Mouse (Mus musculus) CD8-positive naive resting alpha-beta T cell, adult 2 months (primary cell): ENCODE results near the gene Cdk6.
"Not testable (repeated sequence)": the region's sequence is repeated elsewhere in the genome, so short reads cannot be mapped to it uniquely, and the experiment has no call there.

ENCODE experiments used
- DNase-seq, 2 experiments: peaks; one replicate each; pipeline ENCODE4 v3.0.0; 2022; ENCODE audit warnings: low read depth in 2 of 2, low spot score in 2 of 2

Gene Cdk6

DNA sequence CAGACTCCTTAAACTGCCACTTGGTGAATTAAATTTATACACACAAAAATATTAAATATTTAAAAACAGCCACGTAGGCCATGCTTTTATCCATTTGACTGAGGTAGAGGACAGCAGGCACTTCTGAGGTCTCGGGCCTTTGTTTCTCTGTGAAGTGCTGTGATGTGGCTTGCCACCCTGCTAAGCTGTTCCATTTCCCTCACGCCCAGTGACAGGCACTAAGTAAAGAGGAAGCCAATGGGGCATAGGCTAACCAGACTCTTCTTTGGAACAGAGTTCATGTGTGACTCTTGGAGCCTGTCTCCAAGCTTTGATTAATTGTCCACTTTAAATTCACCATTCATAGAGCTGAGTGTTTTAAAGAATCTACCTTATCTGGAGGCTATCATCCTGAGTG lies 79.5 kb downstream of the Cdk6 start:
- DNase-seq, result no peak

DNA sequence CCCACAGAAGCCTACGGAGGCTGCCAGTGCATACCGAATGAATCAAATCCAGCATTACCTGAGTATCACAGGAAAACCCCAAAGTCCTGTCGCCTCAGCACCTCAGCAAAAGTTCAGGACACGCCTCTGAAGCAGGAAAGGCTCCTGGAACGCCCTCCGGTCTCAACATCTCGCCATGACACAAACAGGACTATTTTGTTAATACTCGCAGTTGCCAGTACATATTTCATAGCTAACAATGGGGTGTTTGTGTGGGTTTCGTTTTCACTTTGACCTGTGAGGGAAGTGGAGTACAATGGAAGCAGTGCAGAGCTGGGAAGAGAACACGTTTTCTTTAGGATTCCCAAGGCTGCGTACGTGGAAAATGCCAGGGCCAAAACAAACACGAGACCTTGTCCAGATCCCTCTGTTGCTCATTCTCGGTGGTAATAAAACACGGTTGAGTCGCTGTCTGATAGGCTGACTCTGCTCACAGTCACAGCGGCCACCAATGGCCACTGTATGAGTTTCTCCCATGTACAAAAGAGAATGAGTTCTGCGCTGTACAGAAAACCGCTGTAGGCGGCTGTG lies 91.9 kb downstream of the Cdk6 start:
- DNase-seq, result not testable (repeated sequence)

DNA sequence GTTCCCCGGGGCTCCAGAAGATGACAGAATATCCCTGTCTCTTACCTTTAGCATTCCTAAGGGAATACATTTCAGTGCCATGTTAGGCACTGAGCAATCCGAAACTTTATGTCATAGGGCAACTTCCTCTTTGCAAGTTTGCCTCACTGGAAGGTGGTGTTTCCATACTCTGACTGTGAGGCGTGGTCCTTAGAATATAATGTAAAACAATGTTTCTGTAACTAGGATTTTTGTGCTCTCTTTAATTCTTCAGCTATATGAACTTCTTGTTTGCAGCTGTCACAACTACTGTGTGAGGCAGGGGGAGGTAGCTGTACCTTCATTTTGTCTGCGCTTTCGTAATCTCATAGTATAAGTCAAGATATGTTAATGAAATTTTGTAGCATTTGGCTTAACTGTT lies 92.8 kb downstream of the Cdk6 start:
- DNase-seq, result not testable (repeated sequence)

DNA sequence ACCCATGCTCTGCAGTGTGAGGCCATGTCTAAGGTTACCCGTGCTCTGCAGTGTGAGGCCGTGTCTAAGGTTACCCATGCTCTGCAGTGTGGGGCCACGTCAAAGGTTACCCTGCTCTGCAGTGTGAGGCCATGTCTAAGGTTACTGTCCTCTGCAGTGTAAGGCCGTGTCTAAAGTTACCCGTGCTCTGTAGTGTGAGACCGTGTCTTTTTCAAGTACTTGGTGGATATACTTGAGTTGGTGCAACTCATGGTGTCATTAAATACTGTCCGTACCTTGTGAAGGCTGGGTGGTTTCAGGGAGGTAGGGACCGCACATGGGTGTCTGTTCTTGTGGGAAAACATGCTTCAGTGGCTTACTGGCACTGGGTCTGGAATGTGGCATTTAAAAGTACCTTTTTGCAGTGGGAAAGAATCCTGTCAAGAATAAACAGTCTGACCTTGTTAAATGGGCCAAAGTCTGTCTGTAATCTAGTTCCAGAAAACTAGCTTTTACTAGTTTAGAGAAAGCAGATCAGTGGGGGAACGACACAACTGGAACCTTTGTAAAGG lies 97.2 kb downstream of the Cdk6 start:
- DNase-seq, result not testable (repeated sequence)

DNA sequence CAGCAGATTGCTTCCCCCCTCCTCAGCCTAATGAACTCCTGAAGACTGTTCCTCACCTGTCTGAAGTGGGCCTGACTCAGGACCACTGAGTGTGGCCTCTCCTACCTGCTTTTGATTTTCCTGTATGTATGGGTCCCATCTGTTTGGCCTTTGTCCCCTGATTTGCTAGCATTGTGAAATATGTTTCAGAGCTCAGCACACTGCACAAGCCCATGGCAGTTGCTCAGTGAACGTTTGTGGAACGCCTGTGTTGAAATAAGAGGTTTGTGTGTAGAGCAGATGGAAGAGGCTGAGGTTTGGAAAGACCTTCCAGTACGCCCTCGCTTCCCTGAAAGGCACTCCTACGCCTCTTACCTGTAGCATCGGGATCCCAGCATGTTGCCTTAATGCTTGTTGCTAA lies 98.1 kb downstream of the Cdk6 start:
- not testable (repeated sequence) for DNase-seq

DNA sequence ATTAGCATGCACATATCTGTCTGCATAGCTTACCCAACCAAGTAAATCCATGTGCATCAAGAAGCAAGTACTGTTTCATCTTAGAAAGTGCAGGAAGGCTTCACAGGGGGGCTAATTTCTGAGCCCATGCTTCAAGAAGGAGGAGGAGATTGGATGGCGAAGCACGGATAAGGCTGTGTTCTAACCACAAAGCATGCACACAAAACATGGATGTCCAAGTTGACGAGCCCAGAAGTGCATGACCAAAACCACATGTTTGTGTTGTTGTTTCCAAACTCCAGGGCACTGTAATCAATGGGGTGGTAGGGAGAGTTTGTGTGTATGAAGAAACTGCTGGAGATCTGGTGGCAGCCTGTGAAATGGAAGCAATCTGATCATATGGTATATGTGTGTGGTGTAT lies 101.2 kb downstream of the Cdk6 start:
- not testable (repeated sequence) for DNase-seq

DNA sequence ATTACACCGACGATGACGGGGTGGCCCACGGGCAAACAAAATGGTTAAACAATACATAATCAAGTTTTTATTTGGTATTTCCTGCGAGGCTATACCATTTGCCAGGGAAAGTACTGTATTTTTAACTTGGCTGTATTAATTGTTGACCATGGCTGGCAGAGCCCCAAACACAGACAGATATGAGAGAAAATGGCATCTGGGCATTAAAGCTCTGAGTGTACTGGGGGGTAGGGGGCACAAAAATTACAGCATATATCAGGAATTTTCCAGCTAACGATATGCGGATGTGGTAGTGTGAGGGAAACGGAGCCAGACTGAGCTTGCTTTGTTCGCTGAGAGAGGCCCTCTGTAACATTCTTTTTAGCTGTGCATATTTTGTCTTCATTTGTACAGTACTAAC lies 109.9 kb downstream of the Cdk6 start:
- not testable (repeated sequence) for DNase-seq

DNA sequence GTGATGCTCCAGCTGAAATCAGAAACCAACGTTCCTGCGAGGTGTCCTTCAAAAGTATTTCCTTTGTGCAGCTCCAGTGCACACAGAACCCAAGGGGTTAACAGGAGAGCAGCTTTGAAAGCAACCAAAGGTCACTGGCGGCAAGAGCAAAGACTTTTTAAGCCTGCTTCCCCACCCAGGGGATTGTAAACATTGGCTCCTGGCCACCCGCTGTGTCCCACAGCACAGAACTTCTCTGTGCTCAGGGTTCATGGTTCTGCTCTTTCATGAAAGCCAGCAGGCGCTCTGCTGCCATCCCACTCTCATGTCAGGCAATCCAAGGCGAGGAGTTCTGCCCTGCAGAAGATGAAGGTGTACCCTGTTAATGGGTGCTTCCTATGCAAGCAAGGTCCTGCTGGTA lies 112.7 kb downstream of the Cdk6 start:
- not testable (repeated sequence) for DNase-seq

DNA sequence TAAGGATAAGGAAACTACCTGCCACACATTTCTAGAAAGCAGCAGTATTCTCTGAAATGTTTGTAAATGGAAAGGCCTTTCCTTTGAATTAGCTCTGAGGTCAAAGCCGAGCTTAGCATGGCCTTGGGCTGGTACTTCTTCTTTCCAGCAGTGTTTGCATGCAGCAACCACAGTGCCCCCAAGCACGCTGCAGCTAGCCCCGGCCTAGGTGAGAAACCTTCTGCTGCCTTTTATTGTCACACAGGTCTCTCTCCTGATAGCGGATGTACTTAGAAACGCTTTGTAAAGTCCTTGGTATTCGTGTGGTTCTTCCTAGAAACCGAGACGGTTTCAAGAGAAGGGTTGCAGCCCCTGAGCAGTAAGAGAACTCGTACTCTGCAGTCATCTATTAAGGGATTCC lies 119.6 kb downstream of the Cdk6 start:
- peak; percentile 8 to 15 for DNase-seq

DNA sequence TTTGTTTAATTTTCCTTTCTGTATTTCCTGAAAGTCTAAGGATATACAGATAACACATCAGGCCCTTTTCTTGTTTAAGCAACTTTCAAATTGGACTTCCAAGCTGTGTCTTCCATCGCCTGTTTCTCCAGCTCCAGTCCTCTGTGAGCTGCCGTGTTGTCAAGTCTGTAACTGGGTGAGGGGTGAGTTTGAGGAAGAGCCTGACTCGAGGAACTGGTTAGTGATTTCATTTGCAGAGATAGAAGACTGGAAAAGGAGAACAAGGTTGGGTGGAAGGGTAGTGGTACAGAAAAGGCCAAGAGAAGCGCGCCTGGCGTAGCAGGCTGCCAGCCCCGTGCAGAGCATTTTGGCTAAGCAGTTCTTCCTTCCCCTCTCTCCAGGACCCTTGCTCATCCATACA lies 120.1 kb downstream of the Cdk6 start:
- DNase-seq, result no peak

DNA sequence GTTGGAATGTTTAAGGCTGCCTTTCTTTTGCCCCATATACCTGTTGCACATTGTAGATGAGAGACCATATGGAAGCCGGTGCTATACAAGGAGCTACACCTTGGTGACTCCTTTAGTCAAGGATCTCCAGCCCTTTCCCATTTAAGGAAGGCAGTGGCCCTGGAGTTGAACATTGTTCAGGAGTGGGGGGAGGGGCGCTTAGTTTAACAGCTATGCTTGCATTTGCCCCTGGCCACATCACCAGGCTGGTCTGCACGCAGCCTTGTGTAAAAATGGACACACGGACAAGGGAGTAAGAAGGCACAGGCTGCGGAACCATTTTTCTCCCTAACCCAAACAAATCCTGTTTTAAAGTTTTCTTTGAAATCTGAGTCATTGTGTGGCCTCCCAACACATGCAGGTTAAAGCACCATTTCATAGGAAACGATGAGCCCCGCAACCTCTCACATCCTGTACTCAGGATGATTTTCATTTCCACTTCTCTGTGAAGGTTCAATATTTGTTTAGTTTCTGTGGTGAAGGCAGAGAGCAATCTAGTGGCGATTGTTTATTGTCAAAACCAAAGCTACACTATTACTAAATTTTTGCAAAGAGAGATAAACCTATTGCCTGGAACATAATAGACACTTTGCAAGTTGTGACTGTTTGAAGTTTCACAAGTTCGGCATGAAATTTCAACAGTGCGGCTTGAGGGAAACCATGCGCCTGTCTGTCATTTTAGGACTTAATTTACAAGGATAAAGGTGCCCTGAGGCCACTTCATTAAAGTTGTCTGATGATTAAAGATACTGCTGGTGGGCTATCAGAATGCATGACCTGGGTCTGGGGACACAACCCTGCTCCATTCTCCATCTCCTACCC lies 121.8 kb downstream of the Cdk6 start:
- DNase-seq, result no peak

DNA sequence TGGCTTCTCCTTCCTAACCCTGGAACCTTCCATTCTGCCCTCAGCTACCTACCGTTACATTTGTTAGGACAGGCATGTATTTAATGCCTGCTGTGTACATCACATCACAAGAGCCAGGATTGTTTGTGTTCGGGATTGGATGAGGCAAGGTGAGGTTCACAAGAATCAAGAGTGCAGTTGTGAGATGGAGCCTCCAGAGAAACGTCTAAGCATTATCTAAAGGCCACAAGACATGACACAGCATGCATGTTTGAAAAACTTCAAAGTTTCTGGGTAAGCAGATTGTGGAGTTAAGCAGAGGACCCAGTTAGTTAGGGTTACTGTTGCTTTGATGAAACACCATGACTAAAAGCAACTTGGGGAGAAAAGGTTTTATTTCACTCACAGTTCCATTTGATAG lies 122.5 kb downstream of the Cdk6 start:
- no peak for DNase-seq

DNA sequence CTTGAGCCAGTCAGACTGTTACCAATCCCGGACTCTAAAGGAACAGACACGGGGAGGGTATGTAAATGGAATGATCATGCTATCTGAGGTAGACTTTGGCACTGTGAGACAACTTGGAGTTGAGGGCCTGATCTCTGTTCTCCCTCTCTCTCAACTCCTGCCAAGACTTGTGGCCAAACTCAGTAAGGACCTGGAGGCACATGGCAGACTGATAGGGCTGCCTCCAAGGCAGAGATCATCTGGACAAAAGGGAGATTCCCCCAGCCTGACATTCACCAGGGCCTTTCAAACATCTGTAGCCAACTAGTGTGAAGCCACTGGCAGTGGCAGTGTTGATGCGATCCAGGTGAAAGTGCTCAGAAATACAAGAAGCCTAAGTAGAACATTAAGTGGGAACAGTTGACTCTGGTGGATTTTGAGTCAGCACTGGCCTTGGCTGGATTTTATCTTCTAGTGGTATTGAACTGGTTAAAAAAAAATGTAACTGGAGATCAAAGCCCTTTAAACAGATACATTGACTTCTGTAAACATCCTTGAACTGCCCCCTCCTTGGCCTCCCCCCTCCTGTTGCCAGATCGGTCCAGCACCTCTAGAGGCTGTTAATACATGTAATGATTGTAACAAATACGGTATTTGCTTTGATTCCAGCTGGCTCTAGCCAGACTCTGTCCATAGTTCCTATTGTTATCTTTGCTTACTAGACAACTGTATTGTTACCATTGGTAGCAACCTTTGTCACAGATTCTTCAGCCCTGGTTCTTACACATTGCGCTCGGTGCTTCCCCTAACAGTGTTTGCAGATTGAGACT lies 125.0 kb downstream of the Cdk6 start:
- DNase-seq, result no peak

DNA sequence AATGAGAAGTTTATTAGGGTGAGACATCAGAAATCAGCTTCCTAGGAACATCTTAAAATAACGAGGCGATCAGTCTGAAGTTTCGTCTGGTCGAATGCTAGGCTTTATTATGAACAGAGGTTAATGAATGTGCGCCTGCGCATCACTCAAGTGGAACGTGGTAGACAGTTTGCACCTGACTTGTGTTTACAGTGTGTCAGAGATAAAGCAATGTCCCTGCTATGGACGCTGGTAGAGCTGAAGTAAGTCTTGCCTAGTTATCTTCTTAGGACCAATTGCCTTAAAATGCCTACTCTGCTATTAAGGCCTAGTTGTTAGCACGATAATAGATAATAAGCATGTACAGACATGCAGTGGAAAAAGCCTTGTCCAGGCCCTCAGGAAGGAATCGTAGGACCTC lies 129.6 kb downstream of the Cdk6 start:
- DNase-seq, result no peak

DNA sequence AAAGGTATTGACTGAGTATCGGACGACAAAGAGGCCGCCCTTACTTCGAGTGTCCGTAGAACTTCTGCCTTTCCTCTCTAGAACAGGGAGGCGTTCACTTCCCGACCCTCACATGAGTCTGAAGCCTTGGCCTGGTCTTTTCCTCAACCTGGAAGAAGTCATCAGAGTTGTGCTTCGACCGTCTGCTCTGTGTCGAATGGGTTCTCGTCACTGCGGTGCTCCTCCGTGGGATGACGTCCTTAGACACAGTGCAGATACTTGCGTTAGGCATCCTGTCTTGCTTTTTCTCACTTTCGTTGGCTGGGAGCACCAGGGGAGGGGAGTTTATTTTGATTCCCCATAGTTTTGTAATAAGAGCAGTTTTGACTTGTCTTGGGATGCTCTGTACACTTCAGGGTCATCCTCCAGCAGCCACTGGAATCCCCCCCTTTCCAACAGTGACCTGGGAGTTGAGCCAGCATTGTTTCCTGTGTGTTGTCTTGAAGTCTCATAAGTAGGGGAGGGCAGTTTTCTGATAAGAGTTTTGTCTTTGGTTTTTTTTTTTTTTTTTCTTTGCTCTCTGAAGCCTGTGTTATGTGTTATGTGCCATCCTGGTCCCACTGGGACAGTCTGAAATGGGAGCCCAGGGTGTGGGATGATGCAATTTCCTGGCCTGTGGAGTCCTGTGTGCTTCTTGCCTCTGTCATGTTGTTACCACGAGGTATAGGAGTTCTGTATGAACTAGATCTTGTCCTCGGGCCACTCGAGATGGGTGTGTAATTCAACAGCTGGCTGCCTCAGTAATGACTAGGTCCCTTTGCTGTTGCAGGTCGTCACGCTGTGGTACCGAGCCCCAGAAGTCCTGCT lies 131.2 kb downstream of the Cdk6 start:
- DNase-seq, result no peak

DNA sequence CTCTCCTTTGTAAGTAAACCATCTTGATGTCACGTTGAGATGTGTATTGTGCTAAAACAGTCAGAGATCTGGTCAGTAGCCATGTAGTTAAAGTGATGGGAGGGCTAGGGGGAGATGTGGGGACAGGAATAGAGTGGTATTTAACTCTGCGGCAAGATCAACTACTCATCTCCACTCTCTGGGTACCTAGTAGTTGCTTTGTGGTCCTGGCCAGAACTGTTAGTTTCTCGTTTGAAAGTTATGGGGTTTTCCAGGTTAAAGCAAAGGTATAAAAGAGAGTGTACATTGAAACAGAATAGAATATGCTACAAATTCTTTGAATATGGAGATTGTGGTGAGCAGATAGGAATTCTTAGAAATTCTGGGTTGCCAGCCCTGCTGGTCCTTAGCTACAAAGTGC lies 136.4 kb downstream of the Cdk6 start:
- no peak for DNase-seq

DNA sequence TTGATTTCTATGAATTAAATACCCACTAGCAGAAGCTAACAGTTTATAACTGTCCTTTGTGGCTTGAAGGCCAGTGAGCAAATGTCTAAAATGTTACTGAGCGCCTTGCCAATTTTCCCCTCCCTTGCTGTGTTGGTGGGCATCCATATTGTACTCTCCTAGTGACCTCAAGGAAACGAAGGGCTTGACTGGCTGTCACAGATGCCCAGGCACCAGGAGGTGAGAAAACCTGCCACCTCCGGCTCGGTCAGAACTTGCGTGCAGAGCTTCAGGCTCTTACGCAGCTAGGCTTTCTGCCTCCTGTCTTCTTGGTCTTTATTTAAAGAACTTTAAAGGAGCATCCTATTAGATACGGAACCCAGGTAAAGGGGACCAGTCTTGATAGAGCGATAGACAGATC lies 136.9 kb downstream of the Cdk6 start:
- no peak for DNase-seq

DNA sequence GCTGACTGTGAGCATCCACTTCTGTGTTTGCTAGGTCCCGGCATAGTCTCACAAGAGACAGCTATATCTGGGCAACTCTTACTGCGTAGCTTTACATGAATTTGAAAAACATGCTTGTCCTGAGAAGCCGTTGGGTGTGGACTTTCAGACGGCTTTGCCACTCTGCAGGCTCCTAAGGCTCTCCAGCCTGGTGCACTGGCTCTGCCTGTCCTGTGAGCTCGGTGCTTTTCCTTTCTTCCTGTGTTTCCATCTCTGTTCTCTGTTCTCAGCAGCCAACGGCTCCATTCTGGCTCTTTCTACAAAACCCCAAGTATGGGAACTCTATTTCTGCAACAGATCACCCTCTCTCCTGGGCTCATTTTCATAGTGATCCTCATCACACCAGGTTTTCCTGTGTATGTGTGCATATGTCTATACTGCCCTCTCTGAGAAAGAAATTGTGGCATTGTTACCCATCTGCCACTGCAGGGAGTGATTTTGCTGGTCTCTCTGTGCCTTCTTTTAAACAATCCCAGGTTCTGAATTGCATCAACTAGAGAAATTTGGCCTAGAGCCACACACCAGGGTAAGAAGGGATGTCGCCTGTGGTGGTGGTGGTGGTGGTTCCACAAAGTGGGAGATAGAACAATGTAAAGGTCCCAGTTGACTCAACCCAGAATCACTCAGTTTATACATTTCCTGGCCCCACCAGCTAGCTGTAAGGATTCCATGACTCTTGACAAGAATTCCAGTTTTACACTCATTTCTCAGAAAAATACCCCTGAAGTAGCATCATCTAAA lies 137.9 kb downstream of the Cdk6 start:
- DNase-seq, result no peak

DNA sequence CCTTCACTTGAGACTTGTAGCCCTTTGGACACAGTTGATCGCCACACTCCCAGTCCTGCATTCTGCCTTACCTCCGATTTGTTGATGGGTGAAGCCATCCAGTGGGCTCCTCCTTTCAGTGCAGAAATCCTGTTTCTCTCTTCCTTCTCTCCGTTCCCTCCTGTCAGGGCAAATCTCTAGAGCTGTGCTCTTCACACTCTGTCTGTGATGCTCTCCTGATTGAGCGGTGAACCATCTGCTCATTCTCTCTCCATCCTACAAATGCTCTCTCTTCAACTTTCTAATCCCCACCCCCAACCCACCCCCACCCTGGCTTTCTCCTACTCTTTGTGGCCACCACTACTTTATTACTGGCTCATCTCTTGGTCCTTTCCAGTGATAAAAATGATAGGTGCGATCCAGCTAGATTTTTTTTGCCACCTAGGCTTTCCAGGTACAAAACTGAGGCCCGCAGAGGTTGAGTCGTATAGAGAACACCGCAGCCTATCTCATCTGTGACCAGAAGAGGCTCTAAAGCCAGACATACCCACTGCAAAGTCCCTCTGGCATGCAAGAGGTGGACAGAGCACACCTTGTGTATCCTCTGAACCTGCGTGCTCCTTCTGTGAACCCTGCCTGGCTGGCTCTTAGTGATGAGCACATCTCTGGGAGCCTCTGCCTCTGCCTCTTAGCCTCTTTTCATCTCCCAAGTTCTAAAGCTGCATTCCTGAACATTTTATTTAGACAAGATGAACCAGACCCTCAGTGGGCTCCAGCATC lies 139.5 kb downstream of the Cdk6 start:
- no peak for DNase-seq
